Mouse (Mus musculus): ENCODE measurements around the gene Disp2.

Disp2 gene

DNA sequence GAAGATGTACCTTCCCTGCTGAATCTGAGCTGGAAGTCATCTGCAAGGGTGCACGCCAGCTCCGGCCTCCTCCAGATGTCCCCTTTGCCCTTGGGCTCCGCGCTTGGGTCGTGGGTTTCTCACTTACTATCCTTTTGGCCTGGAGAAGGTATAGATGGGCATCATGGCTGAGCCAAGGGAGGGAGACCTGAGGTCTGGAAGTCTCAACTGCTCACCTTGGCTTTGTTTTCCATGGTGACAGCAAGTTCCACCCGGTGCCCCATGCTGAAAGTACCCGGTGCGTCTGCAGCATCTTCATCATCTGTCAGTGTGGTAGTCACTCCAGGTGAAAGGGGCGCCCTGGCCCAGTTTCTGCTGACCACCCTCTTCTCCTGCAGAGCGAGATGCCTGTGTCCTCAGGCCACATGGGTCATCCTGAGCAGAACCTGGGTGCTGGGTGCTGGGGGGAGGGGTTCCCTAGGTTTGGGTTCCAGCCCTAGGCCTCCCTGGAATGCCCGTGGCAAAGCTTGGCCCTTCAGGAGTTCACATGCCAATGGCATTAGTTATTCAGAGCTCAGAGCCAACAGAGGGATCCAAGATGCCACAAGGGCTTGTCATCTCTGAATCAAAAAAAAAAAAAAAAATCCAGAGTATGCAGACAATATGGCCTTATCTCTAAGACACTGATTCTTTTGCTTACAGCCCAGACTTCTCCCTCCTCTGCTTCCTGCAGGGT lies 19.1 kb upstream of the Disp2 start:
- DNase-seq: no peak

DNA sequence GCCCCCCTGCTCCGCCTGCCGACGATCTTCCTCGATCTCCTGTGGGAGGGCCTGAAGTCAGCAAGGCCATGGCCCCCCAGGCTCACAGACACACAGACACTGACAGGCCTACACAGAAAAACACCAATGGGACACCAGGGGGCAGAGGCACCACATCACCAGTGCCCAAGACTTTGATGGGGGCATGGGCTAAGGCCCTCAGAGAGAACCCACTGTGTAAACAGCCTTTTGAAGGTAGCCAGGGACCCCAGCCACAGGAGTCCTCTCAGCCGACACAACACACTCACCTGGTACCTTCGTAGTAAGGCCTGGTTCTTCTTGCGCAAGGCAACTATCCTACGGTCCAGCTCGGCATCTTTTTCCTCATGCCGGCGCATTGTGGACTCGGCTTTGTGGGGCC lies 18.2 kb upstream of the Disp2 start:
- DNase-seq: no peak

DNA sequence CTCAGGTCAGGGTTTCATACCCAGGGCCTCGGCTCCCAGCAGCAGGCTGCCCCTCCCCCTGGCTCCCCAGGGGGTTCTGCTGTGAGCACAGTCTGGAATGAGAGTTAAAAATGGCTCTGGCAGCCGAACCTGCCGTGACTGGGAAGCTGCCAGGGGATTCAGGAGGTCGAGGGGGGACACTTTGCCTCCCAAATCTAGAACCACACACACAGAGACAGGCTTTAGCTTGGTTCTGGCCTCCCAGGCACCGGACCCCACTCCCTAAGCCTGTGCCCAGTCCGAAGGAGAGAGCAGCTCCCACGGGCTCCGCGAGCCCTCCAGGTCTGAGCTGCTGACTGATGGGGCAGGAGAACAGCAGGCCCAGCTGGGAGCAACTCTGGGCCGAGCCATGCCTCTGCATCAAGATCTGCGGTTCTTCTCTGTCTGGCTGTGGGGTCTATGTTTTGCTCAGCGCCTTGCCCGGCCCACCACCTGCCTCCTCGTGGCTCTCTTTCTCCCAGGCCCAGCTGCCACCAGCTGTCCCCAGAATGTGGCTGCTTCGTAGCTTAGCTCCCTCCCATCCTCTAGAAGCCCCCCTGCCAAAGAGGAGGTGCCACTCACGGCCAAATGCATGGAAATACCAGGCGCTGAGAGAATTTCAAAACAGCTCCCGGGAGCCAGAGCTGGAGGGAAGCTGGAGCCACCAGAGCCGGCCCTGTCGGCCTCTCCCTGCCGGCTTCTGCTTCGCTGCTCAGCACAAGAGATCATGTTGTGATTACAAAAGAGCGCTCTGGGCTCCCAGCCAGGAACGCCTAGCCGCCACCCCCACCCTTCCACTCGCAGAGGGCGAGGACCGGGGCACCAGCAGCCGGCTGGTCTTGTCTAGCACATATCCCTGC lies 17.4 kb upstream of the Disp2 start, which contains the start of gene Ccdc9b:
TSS of gene Ccdc9b (minus strand) at position 756 of the 878 bp plus-strand sequence.
- peak; percentile 57 for DNase-seq

DNA sequence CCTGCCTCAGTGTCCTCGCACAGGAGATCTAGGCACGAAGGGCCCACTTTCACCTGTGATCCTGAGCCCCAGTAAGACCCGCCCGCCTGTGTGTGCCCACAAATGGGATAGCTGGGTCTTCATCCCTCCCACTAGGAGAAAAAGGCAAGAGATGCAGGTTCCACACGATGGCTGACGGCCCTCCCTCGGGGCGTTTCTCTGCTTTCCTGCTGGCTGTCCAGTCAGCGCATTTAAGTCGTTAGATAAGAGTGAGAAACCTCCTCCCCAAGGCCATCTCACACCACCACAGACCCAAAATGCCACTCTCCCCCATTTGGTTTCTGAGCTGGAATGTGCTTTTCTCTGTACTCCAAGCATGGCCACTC lies 16.8 kb upstream of the Disp2 start:
- no peak for DNase-seq

DNA sequence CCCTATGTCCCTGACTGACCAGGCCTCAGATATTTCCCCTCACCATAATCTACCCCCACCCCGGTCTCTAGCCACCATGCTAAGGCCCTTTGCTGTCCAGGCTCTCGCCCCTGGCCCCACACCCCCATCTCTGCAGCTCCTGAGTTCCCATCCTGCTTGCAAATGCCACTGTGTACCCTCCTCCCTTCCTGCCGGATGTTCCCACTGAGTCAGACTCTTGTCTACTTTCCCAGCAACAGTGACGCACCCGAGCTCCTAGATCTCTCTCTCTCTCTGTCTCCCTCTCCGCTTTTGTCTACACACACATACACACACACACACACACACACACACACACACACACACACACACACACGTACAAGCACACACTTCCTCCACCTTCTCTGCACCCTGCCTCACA lies 16.1 kb upstream of the Disp2 start:
- no peak for DNase-seq

DNA sequence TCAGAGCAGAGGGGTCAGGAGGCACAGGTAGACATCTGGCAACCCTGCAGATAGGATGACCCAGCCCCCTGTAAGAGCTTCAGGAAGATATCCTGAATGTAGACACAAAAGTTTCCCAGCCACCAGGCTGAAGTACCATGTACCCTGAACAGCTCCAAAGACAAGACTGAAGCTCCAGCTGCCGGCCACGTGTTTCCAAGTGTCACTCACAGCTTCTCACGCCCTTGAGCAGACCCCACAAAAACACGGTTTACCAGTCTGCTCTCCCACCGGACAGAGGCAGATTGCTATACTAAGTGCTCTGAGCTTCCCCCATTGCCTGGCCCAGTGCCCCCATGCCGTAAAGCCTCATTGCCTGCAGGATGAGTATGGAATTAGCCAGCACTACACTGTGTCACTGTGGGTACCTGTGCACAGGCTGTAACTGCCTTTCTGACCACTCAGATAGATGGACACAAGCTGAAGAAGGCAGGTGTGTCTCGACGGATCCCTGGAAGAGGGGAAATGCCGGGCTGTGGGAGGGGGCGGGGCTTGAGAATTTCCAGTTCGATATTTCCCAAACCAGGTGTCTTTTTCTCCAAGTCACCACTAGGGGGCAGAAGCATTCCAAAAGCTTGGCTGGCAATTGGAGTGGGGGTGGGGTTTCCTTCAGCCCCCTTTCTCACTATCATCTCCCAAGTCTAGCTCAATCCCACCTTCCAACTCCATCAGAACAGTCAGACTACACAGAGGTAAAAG lies 15.3 kb upstream of the Disp2 start:
- DNase-seq: peak; percentile 63

DNA sequence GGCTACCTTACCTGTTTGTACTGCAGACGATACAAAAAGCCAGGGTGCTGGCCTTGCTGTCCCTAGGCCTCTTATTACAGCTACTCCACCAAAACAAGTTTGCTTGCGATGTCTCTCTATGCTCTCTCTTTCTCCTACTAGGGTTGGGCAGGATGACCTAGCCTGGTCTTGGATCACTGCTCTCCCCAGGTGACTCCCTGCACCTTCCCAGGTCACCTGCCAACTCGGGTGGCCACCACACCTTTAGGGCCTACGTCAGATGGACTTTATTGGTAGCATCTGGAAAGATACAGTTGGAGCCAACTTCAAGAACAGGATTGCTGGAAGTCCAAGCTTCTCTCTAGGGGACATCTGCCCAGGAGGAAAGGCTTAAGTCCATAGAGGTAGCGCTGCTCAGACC lies 14.6 kb upstream of the Disp2 start:
- DNase-seq: no peak

DNA sequence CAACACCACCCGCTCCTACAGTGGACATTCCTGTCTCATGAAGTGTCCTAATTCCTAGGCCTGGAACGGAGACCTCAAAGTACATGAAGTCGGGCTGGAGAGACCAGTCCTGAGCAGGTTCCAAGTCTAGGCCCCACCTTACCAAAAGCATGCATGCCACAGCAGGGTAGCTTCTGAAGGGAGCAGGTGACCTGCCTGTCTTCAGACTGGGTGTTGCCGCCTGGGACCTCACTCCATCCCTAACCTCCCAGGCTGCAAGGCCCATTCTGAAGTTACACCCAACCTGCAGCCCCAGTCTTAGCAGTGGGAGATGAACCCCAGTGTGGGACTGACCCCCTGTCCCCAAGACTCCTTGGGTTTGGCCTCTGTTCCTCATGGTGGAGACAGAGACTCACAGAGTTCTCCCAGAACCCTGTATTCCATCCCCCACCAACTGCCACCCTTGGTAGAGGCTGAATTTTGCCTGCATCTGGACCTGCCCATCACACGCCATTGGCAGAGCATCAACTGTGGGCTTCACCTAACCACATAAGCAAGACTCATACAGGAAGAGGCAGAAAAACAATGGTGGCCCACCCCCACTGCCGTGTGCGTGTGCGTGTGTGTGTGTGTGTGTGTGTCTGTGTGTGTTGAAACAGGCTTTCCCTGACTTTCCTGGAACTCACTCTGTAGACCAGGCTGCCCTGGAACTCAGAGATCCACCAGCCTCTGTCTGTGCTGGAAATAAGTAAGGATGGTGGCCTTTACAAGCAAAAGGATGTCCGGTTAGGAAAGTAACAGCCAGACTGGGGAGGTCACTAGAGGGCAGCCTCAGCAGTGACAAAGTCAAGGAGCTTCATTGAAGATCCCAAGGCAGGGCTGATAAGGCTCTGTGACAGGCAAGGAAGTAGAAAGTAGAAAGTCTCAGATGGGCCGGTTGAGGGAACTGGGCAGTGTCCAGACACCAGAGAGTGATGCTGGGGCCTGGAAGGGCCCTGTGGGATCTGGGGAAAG lies 13.2 kb upstream of the Disp2 start:
- DNase-seq: no peak

DNA sequence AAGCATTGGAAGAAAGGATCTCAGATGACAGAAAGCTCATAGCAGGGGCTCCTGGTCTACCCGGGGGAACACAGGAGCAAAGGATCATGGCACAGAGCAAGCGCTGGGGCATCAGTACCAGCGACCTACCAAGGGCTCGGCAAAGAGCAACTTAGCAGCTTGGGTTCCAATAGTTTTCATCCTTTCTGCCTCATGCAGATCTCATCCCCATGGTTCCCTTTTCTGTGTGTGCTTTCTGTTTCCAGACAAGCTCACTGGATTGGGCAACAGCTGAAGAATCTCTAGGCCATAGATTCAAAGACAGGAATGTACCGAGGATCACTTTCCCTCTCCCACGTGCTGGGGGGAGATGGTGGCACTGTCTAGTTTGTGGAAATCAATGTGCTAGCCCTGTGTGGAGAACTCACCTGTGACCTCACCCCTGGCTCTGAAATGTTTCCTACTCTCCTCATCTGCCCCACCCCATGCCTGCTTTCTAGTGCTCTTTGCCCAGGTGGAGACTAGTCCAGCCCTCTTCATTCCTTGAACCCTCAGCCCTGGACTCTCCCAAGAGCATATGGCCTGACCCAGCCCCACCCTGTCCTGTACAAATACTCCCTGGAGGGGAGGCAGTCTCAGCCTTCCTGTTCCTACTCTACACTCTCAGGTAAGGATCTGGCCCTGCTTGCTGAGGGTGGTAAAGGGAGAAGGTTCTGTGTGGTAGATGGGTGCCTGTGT lies 7.2 kb upstream of the Disp2 start, which contains the start of gene Phgr1:
TSS of gene Phgr1 (plus strand) at position 612 of the 717 bp plus-strand sequence.
- no peak for DNase-seq

DNA sequence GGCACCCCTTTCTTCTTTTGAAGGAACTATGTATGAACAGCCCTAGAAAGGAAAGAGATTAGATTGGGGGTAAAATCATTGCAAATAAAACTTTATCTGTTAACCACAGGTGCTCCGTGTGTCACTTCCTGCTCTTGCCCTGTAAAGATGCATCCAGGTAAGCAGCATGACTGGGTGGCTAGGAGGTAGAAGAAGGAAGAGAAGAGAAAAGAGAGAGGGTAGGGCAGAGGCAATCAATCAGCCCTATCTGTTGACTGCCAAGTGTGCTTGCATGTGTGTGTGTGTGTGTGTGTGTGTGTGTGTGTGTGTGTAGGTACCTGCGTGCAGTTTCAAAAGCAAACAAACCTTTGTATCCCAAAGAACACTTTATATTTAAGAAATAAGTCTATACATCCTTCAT lies 5.0 kb upstream of the Disp2 start:
- no peak for DNase-seq

DNA sequence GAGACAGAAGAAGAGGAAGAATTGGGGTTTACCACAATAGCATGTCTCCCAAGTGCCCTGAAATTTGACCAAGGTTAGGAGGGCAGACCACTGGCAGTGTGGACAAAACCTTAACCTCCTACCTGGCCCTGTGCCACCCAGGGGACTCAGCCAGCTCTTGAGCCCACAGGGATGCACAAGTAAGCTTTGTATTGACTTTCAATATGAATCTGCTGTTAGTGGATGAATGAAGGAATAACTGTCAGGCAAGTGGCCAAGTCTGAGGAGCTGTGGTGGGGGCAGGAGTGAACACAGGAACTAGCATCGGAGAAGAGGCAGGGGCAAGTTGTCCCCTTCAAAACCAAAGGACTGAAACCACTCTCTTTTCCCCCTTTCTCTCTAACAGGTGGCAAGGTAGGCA lies 4.1 kb upstream of the Disp2 start:
- DNase-seq: no peak

DNA sequence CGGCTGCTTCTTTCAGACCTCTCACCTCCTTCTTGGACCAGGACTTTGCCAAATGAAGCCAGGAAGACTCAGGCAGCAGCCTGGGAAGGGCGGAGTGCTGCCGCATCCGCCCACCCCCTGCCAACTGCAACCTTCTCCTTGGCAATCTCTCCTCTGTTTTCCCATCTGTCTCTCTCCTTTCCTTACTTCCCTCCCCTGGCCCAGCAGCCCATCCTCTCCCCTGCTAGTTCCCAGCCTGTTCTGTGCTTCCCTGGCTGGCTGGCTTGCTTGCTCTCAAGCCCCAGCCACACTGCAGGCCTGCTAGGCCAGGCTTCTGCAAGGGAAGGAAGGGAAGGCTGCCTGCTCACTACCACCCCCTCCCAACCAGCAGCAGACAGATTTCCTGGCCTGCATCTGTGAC lies 3.7 kb upstream of the Disp2 start:
- DNase-seq: no peak

DNA sequence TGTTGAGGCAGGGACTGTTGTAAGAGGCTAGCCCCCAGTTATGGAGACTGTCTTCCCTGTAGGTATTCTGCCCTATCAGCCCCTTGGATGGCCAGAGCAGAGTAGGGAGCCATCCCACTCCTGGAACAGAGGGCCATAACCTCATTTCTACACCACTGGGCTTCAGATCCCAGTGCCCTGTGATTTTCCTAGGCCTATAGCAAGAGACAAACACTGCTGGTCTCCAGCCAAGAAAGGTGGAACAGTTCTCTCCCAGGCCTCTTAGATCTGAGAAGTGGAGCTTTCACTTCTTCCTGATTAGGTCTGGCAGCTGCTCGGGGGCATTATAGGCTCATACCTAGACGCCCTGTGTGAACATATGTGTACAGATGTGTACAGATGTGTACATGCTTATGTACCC lies 3.2 kb upstream of the Disp2 start:
- no peak for DNase-seq

DNA sequence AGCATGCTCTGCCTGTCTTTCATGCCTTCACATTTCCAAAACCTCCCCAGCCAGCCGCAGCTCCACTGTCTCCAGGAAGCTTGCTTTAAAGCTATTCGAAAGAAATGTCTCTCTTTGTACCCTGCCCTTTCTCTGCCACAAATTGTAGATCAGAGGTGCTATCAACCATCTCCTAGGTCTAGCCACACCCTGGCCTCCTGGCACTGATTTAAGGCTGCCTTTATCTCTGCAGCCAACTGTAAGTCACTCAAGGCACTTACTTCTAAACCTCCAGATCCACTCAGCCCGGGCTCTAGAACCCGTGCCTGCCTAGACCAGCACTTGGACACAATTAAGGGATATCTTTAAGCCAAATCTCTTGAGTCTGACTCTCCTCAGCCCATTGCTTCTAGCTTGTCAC lies 1.1 kb upstream of the Disp2 start:
- no peak for DNase-seq

DNA sequence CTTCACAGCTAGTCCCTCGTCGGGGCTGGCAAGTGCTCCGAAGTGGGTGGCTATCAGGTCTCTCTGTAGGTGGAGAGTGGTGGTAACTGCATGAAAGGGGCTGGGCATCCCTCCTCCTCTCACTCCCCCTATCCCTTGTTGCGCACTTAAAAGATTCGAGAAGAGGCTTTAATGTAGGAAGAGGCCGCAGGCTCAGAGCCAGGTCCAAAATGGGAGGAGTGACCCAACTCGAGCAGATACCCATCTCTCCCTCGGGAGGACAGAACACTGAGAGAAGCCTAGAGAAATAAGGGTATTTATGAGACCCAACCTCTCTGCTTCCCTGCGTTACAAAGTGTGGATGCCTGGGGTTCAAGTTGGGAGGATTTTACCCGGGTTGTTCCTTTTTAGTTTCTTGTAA lies 454 bp upstream of the Disp2 start:
- no peak for DNase-seq

DNA sequence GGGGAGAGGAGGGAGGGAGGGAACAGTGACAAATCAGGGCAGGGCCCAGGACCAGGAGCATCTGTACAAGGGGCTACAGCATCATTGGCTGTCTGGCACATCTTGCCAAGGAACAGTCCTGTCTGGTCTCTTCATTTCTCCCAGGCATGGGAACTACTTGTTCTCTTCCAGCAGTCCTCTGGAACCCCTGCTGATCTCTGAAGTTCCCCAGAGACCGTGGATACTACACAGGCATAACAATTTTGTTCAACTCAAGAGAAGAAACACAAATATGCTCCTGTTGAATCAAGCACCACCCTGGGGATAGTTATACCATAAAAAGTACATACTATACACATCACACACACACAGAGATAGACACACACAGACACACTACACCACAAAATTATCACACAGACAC lies 1.6 kb downstream of the Disp2 start:
- DNase-seq: no peak

DNA sequence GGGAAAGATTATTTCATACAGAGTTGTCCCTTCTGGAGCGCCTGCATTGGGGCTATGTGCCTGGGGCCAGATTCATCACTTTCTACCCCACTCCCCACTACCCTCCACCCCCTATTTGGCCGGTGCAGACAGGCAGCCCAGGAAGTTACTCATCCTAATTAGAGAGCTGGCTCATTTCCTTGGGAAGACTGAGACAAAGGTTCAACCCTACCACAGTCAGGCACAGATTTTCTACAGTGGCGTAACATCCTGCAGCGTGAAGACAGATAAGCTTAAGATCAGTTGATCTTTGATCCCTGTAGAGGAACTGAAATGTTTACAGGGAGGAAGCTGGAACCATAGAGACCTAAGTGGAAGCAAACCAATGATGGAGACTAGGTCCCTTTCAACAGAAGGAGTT lies 2.8 kb downstream of the Disp2 start:
- DNase-seq: no peak

DNA sequence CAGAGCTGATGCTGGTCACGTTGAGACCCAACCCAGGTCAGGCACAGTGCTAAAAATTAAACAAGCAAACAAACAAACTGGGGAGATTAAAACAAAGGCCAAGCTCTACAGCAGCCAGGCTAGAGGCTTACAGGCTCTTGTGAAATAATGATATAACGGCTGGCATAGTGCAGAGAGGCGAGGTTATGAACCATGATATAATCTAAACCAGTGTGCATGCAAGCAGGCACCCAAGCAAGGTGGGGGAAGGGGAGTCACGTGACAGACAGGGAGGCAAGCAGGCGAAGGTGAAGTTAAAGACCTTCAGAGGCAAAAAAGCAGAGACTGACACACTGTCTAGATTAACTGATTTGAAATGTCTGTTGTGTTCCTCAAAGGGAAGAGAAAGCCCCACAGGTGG lies 3.6 kb downstream of the Disp2 start:
- no peak for DNase-seq

DNA sequence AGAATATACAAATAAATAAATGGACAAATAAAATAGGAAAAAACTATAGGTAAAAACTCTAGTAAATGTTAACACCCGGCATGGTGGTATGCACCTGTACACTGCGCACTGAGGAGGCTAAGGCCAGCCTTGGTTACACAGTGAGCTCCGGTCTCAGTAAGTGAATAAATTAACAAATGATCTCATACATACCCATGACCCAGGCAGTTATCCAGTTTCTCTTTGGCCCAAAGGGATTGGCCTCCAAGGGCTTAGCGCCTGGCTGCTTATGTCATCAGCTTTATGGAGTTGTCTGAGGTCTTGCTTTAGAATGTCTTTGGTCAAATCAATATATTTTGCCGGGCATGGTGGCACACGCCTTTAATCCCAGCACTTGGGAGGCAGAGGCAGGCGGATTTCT lies 4.1 kb downstream of the Disp2 start:
- no peak for DNase-seq

DNA sequence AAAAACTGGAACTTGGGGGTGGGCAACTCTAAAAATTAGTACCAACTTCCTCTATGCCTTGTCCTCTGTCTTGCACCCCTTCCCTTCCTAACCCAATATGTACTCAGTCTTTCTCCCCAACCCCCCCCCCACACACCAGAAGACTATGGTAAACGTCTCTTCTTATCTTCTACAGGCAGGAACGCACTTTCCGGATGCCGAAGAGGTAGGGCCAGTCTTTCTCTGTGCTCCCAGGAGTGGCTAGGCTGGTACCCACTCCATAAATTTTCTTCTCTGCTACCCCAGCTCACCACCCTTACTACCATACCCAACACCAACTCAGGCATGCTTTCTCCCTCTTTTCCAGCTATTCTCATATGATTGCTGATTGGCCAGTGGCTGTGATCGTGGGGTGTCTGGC lies 7.0 kb downstream of the Disp2 start:
- no peak for DNase-seq

DNA sequence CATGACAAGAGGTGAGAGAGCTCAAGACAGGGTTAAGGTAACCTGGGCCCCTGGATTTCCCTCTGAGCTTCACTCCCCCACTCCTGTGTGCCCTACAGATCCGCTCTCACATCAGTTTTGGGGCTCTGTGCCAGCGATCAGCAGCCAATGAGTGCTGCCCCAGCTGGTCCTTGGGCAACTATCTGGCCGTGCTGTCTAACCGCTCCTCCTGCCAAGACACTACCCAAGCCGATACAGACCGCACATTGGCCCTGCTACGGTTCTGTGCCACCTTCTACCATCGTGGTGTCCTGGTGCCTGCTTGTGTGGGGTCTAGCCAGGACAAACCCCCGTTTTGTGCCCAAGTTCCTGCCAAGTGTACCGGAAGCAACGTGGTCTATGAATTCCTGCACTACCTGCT lies 10.0 kb downstream of the Disp2 start:
- DNase-seq: no peak

DNA sequence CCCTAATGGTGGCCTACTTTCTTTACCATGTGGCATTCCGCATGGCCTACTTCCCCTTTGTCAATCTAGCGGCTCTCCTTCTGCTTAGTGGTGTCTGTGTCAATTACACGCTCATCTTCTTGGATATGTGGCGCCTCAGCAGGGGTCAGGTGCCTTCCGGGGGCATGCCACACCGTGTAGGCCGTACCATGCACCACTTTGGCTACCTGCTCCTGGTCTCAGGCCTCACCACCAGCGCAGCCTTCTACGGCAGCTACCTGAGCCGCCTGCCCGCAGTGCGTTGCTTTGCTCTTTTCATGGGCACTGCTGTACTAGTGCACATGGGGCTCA lies 10.7 kb downstream of the Disp2 start:
- no peak for DNase-seq
